Mouse (Mus musculus): ENCODE data around the gene Ppp1r3g.

DNA sequence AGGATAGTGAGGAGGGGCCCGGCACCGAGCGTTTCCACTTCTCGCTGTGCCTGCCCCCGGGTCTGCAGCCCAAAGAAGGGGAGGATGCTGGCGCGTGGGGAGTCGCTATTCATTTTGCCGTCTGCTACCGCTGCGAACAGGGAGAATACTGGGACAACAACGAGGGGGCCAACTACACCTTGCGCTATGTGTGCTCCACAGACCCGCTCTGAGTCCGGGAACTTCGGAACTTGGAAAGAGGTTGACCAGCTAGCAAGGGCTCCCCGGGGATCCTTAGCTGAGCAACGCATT is 10.7 kb downstream of the Ppp1r3g start:
- TF ChIP-seq POLR2A (IDR thresholded peaks at IDR 0.05; ENCODE audit: borderline replicate concordance, low read depth, low read length), result no peak
- TF ChIP-seq CTCF (IDR thresholded peaks at IDR 0.05; ENCODE audit: low read depth, low read length), result no peak

All from bone marrow macrophage, adult 2 months (primary cell).